ENCODE assay signal across 18 mouse cellular contexts in genomic region chr4:45540151-45540933, GRCm38 (mm10). TPM values are rescaled to one million over a fixed set of nuclear protein-coding genes. Genes with fewer than 3 reads are reported as not detected.
A peak's percentile ranks its signal among the peaks of the same experiment; 100 is the strongest.
DNase-seq lines count a peak whose midpoint lies in the region; ATAC-seq and TF ChIP-seq lines count a peak whose summit lies in the region.
"Had no signal": no experiment of that assay in that cellular context is flagged by ENCODE, and none has a peak within 500 bp of the region (broad histone marks: within the 10 kb centered on the region; RNA-seq: fewer than 3 reads in every experiment).

No protein-coding gene starts in this region.

- H3K27ac ChIP-seq in midbrain, embryonic 11.5 days (ENCODE audit: low read depth, low read length), result no peak overlapping the region
- no peak overlapping the region for H3K27ac ChIP-seq in midbrain, embryonic 10.5 days (replicated peaks)
- H3K27ac ChIP-seq in forebrain, postnatal 0 days (ENCODE audit: low read depth, low read length), result no peak overlapping the region
- H3K27ac ChIP-seq in intestine, embryonic 15.5 days, result no peak overlapping the region
- H3K27ac ChIP-seq: hindbrain, embryonic 15.5 days; limb, embryonic 12.5 days; liver, embryonic 15.5 days; macrophage; neural tube, embryonic 15.5 days had no signal

- intact Hi-C loops in heart, postnatal 10 days (cut with DNase I), result loop anchor here (5.0 kb wide), 1 partner anchor 317 kb away; no protein-coding TSS in a partner anchor

- H3K9ac ChIP-seq in midbrain, embryonic 11.5 days (ENCODE audit: low read length), result no peak overlapping the region
- H3K9ac ChIP-seq in forebrain, postnatal 0 days, result no peak overlapping the region
- H3K9ac ChIP-seq in intestine, embryonic 15.5 days, result no peak overlapping the region
- H3K9ac ChIP-seq: hindbrain, embryonic 15.5 days; limb, embryonic 12.5 days; liver, embryonic 15.5 days; neural tube, embryonic 15.5 days had no signal

- no peaks in the 10 kb centered on the region for H3K27me3 ChIP-seq in midbrain, embryonic 11.5 days (ENCODE audit: control insufficient read depth, insufficient read depth, low read length)
- H3K27me3 ChIP-seq in midbrain, embryonic 10.5 days (ENCODE audit: low read depth, poor library complexity, severe bottlenecking), result no peaks in the 10 kb centered on the region; the same call in 1 of the 2 replicates
- H3K27me3 ChIP-seq in forebrain, postnatal 0 days (ENCODE audit: insufficient read depth, low read length), result no peaks in the 10 kb centered on the region
- no peaks in the 10 kb centered on the region for H3K27me3 ChIP-seq in intestine, embryonic 15.5 days (replicated peaks)
- H3K27me3 ChIP-seq: hindbrain, embryonic 15.5 days; limb, embryonic 12.5 days; neural tube, embryonic 15.5 days had no signal

- ATAC-seq in midbrain, embryonic 11.5 days (ENCODE audit: low FRiP score), result 0 out of 2 replicates have a peak, but pooled peaks have one; percentile 11
- 0 out of 2 replicates have a peak, but pooled peaks have one; percentile 12 for ATAC-seq in forebrain, postnatal 0 days
- no peak for ATAC-seq in intestine, embryonic 15.5 days

- DNase-seq in heart, postnatal 10 days, result peak; percentile 50 to 54
- no peak for DNase-seq in heart, adult 18-20 months
- DNase-seq in midbrain, embryonic 11.5 days (ENCODE audit: low spot score, missing footprints), result peak; percentile 81
- DNase-seq in midbrain, embryonic 10.5 days (ENCODE audit: low spot score), result no peak
- peak; percentile 52 for DNase-seq in forebrain, postnatal 0 days
- peak; percentile 56 for DNase-seq in retina, postnatal 7 days (ENCODE audit: low read depth, low spot score)
- DNase-seq in urinary bladder, postnatal 10 days (ENCODE audit: low spot score), result no peak
- DNase-seq: adrenal gland, adult 8-10 months; cerebellum, postnatal 14 days; kidney, adult 8-10 months; kidney, postnatal 4 days; thymus, postnatal 25 days had no signal

- WGBS in midbrain, embryonic 11.5 days, result 67% methylated on average over 15 of the region's 15 CpGs
- 66% methylated on average over 15 of the region's 15 CpGs for WGBS in midbrain, embryonic 10.5 days
- 30% methylated on average over 15 of the region's 15 CpGs for WGBS in forebrain, postnatal 0 days
- WGBS in intestine, embryonic 15.5 days, result 66% methylated on average over 15 of the region's 15 CpGs

- no peaks in the 10 kb centered on the region for H3K9me3 ChIP-seq in midbrain, embryonic 11.5 days (ENCODE audit: control insufficient read depth, low read length)
- no peaks in the 10 kb centered on the region for H3K9me3 ChIP-seq in midbrain, embryonic 10.5 days (replicated peaks)
- H3K9me3 ChIP-seq in forebrain, postnatal 0 days (ENCODE audit: low read length), result no peaks in the 10 kb centered on the region
- no peaks in the 10 kb centered on the region for H3K9me3 ChIP-seq in intestine, embryonic 15.5 days
- H3K9me3 ChIP-seq: hindbrain, embryonic 15.5 days; liver, embryonic 15.5 days; neural tube, embryonic 15.5 days had no signal

- H3K4me3 ChIP-seq in midbrain, embryonic 11.5 days (ENCODE audit: low read depth, low read length), result no peak overlapping the region
- no peak overlapping the region for H3K4me3 ChIP-seq in midbrain, embryonic 10.5 days
- no peak overlapping the region for H3K4me3 ChIP-seq in forebrain, postnatal 0 days (ENCODE audit: low read depth, low read length)
- H3K4me3 ChIP-seq in intestine, embryonic 15.5 days (replicated peaks), result no peak overlapping the region
- H3K4me3 ChIP-seq: hindbrain, embryonic 15.5 days; limb, embryonic 12.5 days; liver, embryonic 15.5 days; neural tube, embryonic 15.5 days had no signal

- no peaks in the 10 kb centered on the region for H3K4me1 ChIP-seq in midbrain, embryonic 11.5 days (ENCODE audit: control insufficient read depth, insufficient read depth, low read length)
- H3K4me1 ChIP-seq in midbrain, embryonic 10.5 days, result peaks cover 11% of the 10 kb centered on the region
- no peaks in the 10 kb centered on the region for H3K4me1 ChIP-seq in forebrain, postnatal 0 days (ENCODE audit: insufficient read depth)
- no peaks in the 10 kb centered on the region for H3K4me1 ChIP-seq in intestine, embryonic 15.5 days (replicated peaks)
- H3K4me1 ChIP-seq: liver, embryonic 15.5 days had no signal

- no peaks in the 10 kb centered on the region for H3K36me3 ChIP-seq in midbrain, embryonic 11.5 days (ENCODE audit: control insufficient read depth, insufficient read depth, low read length)
- no peaks in the 10 kb centered on the region for H3K36me3 ChIP-seq in midbrain, embryonic 10.5 days
- no peaks in the 10 kb centered on the region for H3K36me3 ChIP-seq in forebrain, postnatal 0 days (ENCODE audit: insufficient read depth)
- no peaks in the 10 kb centered on the region for H3K36me3 ChIP-seq in intestine, embryonic 15.5 days
- H3K36me3 ChIP-seq: hindbrain, embryonic 15.5 days; limb, embryonic 12.5 days; liver, embryonic 15.5 days; neural tube, embryonic 15.5 days had no signal

- H3K4me2 ChIP-seq in midbrain, embryonic 11.5 days, result no peak overlapping the region
- H3K4me2 ChIP-seq in forebrain, postnatal 0 days (ENCODE audit: low read depth), result no peak overlapping the region
- no peak overlapping the region for H3K4me2 ChIP-seq in intestine, embryonic 15.5 days (replicated peaks)
- H3K4me2 ChIP-seq: hindbrain, embryonic 15.5 days; limb, embryonic 12.5 days; liver, embryonic 15.5 days; neural tube, embryonic 15.5 days had no signal

- no peak for TF ChIP-seq CTCF in forebrain, postnatal 0 days (IDR thresholded peaks at IDR 0.05; ENCODE audit: low read depth)

RNA-seq across cellular contexts. Expression of gene Shb, which starts 8.1 kb away (rescaled TPM):
- 10 to 100 TPM; 67.9 to 71.6 TPM for total RNA-seq in heart, postnatal 10 days (2021)
- total RNA-seq in heart, adult 18-20 months (2021), result 10 to 100 TPM; 32.5 to 45.3 TPM
- 2.7 and 2.8 TPM in 2 replicates for polyA plus RNA-seq in midbrain, embryonic 11.5 days (2014; fragmentation: Nextera tagmentation; extraction: Ambion mirVana)
- 1.2 and 2.5 TPM in 2 replicates for polyA plus RNA-seq in midbrain, embryonic 10.5 days (2016; fragmentation: Nextera tagmentation; extraction: Ambion mirVana)
- 26.7 and 32.6 TPM in 2 replicates for total RNA-seq in forebrain, postnatal 0 days (2014; rRNA removed)
- polyA plus RNA-seq in forebrain, postnatal 0 days (2015; fragmentation: Nextera tagmentation; extraction: Ambion mirVana), result 8.5 and 8.6 TPM in 2 replicates
- 4.0 and 4.8 TPM in 2 replicates for polyA plus RNA-seq in intestine, embryonic 15.5 days (2015; fragmentation: Nextera tagmentation; extraction: Ambion mirVana)

Comparison
In these comparisons a context has a peak if more than half of its experiments do, and no peak if none do; other contexts are left out.
1. DNase-seq: peak in heart, postnatal 10 days (2 of 2), midbrain, embryonic 11.5 days (single experiment), forebrain, postnatal 0 days (single experiment) and retina, postnatal 7 days (single experiment); none in heart, adult 18-20 months (0 of 2), midbrain, embryonic 10.5 days (single experiment) and urinary bladder, postnatal 10 days (single experiment).